Mouse (Mus musculus) gonadal fat pad, adult 2 months (tissue): ENCODE data around the gene Tcp1. TPM values are rescaled to one million over a fixed set of nuclear protein-coding genes. Genes with fewer than 3 reads are reported as not detected.
"Not testable (repeated sequence)": the region's sequence is repeated elsewhere in the genome, so short reads cannot be mapped to it uniquely, and the experiment has no call there.

ENCODE experiments used
- DNase-seq: peaks from one replicate; pipeline ENCODE4 v3.0.0-alpha.2; 2012; ENCODE audit warnings: low read depth
- polyA plus RNA-seq: library from polyadenylated mRNA; depleted of rRNA; stranded (reverse); fragments of >200 nt; gene quantifications from 2 replicates; pipeline ENCODE4 v1.2.3, GENCODE M21; 2012

Gene Tcp1
- polyA plus RNA-seq, 1 experiment, result 76.0 TPM

GRCm38 (mm10) chr17:12915881-12916583 lies 531 bp downstream of the Tcp1 start, which contains the start of gene Mrpl18:
TSS of gene Mrpl18 (minus strand) at chr17:12916345.
- DNase-seq, result peak; percentile 90

- no peak for DNase-seq
Observed at GRCm38 (mm10) chr17:12916588-12917380, 1.3 kb downstream of the Tcp1 start.

GRCm38 (mm10) chr17:12921073-12921472 lies 5.6 kb downstream of the Tcp1 start:
- no peak for DNase-seq

GRCm38 (mm10) chr17:12925001-12925400 lies 9.5 kb downstream of the Tcp1 start:
- DNase-seq, result peak; percentile 42

GRCm38 (mm10) chr17:12925703-12926180 lies 10.2 kb downstream of the Tcp1 start:
- no peak for DNase-seq

- DNase-seq, result not testable (repeated sequence)
Observed at GRCm38 (mm10) chr17:12931576-12931975, 16.1 kb downstream of the Tcp1 start.

GRCm38 (mm10) chr17:12935719-12936118 lies 20.2 kb downstream of the Tcp1 start:
- DNase-seq, result no peak

GRCm38 (mm10) chr17:12937412-12937970 lies 22.0 kb downstream of the Tcp1 start:
- no peak for DNase-seq

- no peak for DNase-seq
Observed at GRCm38 (mm10) chr17:12938077-12938476, 22.6 kb downstream of the Tcp1 start.

- DNase-seq, result not testable (repeated sequence)
Observed at GRCm38 (mm10) chr17:12939377-12940148, 24.1 kb downstream of the Tcp1 start.

- no peak for DNase-seq
Observed at GRCm38 (mm10) chr17:12940151-12940805, 24.8 kb downstream of the Tcp1 start, which contains the start of gene Acat3. TSS of gene Acat3 (minus strand) at chr17:12940600.

- no peak for DNase-seq
Observed at GRCm38 (mm10) chr17:12941543-12942260, 26.2 kb downstream of the Tcp1 start.

GRCm38 (mm10) chr17:12942459-12943162 lies 27.1 kb downstream of the Tcp1 start:
- DNase-seq, result no peak

- DNase-seq, result no peak
Observed at GRCm38 (mm10) chr17:12949669-12950068, 34.2 kb downstream of the Tcp1 start.

- DNase-seq, result no peak
Observed at GRCm38 (mm10) chr17:12956664-12957063, 41.2 kb downstream of the Tcp1 start.

- not testable (repeated sequence) for DNase-seq
Observed at GRCm38 (mm10) chr17:12959377-12959776, 43.9 kb downstream of the Tcp1 start.

GRCm38 (mm10) chr17:12960331-12960873 lies 44.9 kb downstream of the Tcp1 start, which contains the start of gene Acat2:
TSS of gene Acat2 (minus strand) at chr17:12960747.
- peak; percentile 40 for DNase-seq

- no peak for DNase-seq
Observed at GRCm38 (mm10) chr17:12963476-12963875, 48.0 kb downstream of the Tcp1 start.

GRCm38 (mm10) chr17:12967173-12967572 lies 51.7 kb downstream of the Tcp1 start:
- no peak for DNase-seq
